Mouse (Mus musculus): ENCODE results near the gene Slc30a1. TPM values are rescaled to one million over a fixed set of nuclear protein-coding genes. Genes with fewer than 3 reads are reported as not detected.

Gene Slc30a1
- polyA plus RNA-seq, 1 experiment from 2014 or later = 3.1 TPM

DNA sequence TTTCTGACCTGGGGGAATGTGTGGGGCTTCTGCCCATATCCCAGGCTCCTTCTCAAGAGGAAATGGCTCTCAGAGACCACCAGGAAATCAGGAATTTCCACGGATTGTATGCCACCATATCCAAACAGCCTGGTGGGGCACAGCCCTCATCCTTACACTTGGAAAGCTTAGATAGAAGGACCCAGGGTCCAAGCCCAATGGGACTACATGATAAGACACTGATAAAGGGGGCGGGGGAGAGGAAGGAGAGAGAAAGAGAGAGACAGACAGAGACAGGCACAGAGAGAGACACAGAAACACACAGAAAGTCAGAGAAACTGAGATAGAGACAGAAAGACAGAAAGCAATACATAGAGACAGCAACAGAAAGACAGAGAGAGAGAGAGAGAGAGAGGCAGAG is 24.9 kb upstream of the Slc30a1 start:
- 28% methylated on average over 2 of the region's 2 CpGs for WGBS
- Histone ChIP-seq H3K4me2 (ENCODE audit: low read length) (no peak overlapping the region), H3K4me3 (ENCODE audit: control insufficient read depth in 1 of 2, insufficient read depth in 1 of 2, low read depth in 1 of 2, low read length in 2 of 2) (no peak overlapping the region), H3K36me3 (ENCODE audit: control insufficient read depth, insufficient read depth, low read length) (no peaks in the 10 kb centered on the region), H3K9ac (ENCODE audit: low read length) (no peak overlapping the region), H3K9me3 (ENCODE audit: control insufficient read depth, low read length) (no peaks in the 10 kb centered on the region), H3K27me3 (ENCODE audit: control insufficient read depth, insufficient read depth, low read length) (no peaks in the 10 kb centered on the region), H3K27ac (replicated peaks in 1 of 2; ENCODE audit: control insufficient read depth in 1 of 2, insufficient read depth in 1 of 2, low read depth in 2 of 2, low read length in 2 of 2) (no peak overlapping the region), H3K4me1 (ENCODE audit: control insufficient read depth in 2 of 2, insufficient read depth in 2 of 2, low read length in 2 of 2) (peaks cover 26 to 37% of the 10 kb centered on the region in 2 experiments)
- no peak for ATAC-seq (ENCODE audit: insufficient number of reproducible peaks, insufficient read depth, low FRiP score, low read depth)

DNA sequence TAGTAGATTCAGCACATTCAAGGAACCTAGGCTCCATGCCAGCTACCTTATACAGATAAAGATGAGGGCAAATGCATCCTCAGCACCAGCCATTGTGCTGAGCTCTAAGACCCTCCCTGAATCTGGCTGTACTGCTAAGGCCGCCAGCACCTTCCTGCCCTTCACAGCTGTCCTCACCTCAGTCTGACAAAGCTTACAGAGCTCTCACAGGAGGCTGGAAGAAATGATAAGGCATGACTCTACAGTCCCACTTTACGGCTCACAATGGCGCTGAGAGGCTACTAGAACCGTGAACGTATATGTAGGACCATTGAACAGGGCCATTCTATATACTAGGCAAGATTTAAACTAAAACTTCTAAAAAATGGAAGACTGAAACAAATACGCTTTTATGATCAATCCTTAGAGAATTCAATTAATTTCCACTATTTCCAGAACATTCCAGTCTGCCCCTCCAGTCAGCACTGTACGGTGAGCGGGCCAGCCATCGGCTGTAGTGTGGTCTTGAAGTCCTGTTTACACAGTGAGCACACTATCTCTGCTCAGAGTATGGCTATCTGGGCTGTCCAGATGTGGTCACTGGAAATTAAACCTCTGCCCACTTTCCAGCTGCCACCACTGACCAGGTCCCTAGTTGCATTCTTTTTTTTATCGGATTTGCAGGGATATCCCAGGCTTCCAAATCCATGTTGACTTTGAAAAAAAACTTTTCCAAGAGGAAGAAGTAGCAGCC is 23.9 kb upstream of the Slc30a1 start:
- peaks cover 25 to 37% of the 10 kb centered on the region in 2 experiments for H3K4me1 ChIP-seq (ENCODE audit: control insufficient read depth in 2 of 2, insufficient read depth in 2 of 2, low read length in 2 of 2)
- no peaks in the 10 kb centered on the region for H3K36me3 ChIP-seq (ENCODE audit: control insufficient read depth, insufficient read depth, low read length)
- H3K27ac ChIP-seq (replicated peaks in 1 of 2; ENCODE audit: control insufficient read depth in 1 of 2, insufficient read depth in 1 of 2, low read depth in 2 of 2, low read length in 2 of 2) = no peak overlapping the region
- H3K9ac ChIP-seq (ENCODE audit: low read length) = no peak overlapping the region
- no peak overlapping the region for H3K4me3 ChIP-seq (ENCODE audit: control insufficient read depth in 1 of 2, insufficient read depth in 1 of 2, low read depth in 1 of 2, low read length in 2 of 2)
- H3K9me3 ChIP-seq (ENCODE audit: control insufficient read depth, low read length) = no peaks in the 10 kb centered on the region
- no peaks in the 10 kb centered on the region for H3K27me3 ChIP-seq (ENCODE audit: control insufficient read depth, insufficient read depth, low read length)
- no peak for ATAC-seq (ENCODE audit: insufficient number of reproducible peaks, insufficient read depth, low FRiP score, low read depth)
- H3K4me2 ChIP-seq (ENCODE audit: low read length) = no peak overlapping the region
- WGBS = 50% methylated on average over 10 of the region's 10 CpGs

DNA sequence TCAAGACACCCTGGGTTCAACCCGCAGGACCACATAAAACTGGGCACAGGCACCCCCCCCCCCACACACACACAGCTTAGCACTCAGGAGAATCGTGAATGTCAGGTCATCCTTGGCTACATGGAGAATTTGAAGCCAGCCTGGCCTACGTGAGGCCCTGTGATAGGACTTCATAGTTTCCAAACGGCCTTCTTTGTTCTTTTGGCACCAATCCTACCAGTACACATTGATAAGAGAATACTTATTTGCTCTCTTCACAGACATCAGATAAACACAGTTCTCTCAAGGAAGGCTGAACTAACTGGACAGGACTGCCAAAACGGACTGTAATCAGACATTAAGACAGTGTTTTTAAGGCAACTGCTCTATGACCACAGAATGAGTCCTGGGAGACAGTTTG is 22.9 kb upstream of the Slc30a1 start:
- Histone ChIP-seq H3K9me3 (ENCODE audit: control insufficient read depth, low read length) (no peaks in the 10 kb centered on the region), H3K4me1 (ENCODE audit: control insufficient read depth in 2 of 2, insufficient read depth in 2 of 2, low read length in 2 of 2) (peaks cover 17 to 29% of the 10 kb centered on the region in 2 experiments), H3K4me3 (ENCODE audit: control insufficient read depth in 1 of 2, insufficient read depth in 1 of 2, low read depth in 1 of 2, low read length in 2 of 2) (no peak overlapping the region), H3K4me2 (ENCODE audit: low read length) (no peak overlapping the region), H3K9ac (ENCODE audit: low read length) (no peak overlapping the region), H3K36me3 (ENCODE audit: control insufficient read depth, insufficient read depth, low read length) (no peaks in the 10 kb centered on the region), H3K27me3 (ENCODE audit: control insufficient read depth, insufficient read depth, low read length) (no peaks in the 10 kb centered on the region), H3K27ac (replicated peaks in 1 of 2; ENCODE audit: control insufficient read depth in 1 of 2, insufficient read depth in 1 of 2, low read depth in 2 of 2, low read length in 2 of 2) (no peak overlapping the region)
- no peak for ATAC-seq (ENCODE audit: insufficient number of reproducible peaks, insufficient read depth, low FRiP score, low read depth)
- 46% methylated on average over 5 of the region's 5 CpGs for WGBS

DNA sequence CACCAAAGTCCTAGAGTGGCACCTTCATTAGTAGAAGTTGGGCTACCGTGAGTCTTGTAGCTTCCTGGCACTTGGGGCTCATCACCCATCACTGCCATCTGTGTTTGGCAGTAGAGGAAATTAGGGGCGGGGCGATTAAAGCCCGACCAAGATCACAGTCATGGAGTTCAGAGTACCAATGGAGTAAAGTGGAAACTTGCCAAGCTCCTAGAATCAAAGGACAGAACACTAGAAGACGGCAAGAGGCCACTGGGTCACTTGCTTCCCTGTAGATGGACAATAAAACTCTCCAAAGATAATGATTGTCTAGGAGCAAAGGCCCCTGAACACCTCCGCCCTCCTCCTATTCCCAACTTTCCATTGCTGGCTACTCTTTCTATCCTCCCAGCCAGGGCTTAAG is 14.7 kb upstream of the Slc30a1 start:
- H3K27ac ChIP-seq (replicated peaks in 1 of 2; ENCODE audit: control insufficient read depth in 1 of 2, insufficient read depth in 1 of 2, low read depth in 2 of 2, low read length in 2 of 2) = no peak overlapping the region
- 76% methylated on average over 6 of the region's 6 CpGs for WGBS
- H3K4me1 ChIP-seq (ENCODE audit: control insufficient read depth in 2 of 2, insufficient read depth in 2 of 2, low read length in 2 of 2) = peaks cover 0 to 5% of the 10 kb centered on the region in 2 experiments; a peak in 2 of 4 replicates
- H3K9ac ChIP-seq (ENCODE audit: low read length) = no peak overlapping the region
- no peak overlapping the region for H3K4me2 ChIP-seq (ENCODE audit: low read length)
- H3K27me3 ChIP-seq (ENCODE audit: control insufficient read depth, insufficient read depth, low read length) = no peaks in the 10 kb centered on the region
- ATAC-seq (ENCODE audit: insufficient number of reproducible peaks, insufficient read depth, low FRiP score, low read depth) = no peak
- H3K36me3 ChIP-seq (ENCODE audit: control insufficient read depth, insufficient read depth, low read length) = no peaks in the 10 kb centered on the region
- H3K4me3 ChIP-seq (ENCODE audit: control insufficient read depth in 1 of 2, insufficient read depth in 1 of 2, low read depth in 1 of 2, low read length in 2 of 2) = no peak overlapping the region
- H3K9me3 ChIP-seq (ENCODE audit: control insufficient read depth, low read length) = no peaks in the 10 kb centered on the region

DNA sequence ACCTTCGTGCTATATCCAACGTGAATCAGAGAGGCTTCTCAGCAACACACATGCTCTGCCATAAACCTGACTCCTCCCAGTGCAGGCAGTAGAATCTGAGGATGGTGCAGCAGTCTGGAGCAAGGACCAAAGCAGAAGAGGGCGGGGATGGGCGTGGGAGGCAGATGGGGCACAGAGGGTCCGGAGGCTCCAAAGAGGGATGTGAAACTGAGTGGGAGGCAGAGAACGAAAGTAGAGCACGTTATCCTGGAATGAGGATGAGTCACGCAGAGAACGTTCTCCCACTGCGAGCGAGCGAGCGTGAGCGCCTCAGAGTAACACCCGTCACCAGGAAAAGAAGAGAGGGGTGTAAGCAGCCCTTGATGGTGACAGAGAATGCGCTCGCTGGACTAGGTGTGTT is 12.2 kb upstream of the Slc30a1 start:
- Histone ChIP-seq H3K4me3 (ENCODE audit: control insufficient read depth in 1 of 2, insufficient read depth in 1 of 2, low read depth in 1 of 2, low read length in 2 of 2) (no peak overlapping the region), H3K4me2 (ENCODE audit: low read length) (peak overlapping the region; percentile 31), H3K9ac (ENCODE audit: low read length) (no peak overlapping the region), H3K36me3 (ENCODE audit: control insufficient read depth, insufficient read depth, low read length) (no peaks in the 10 kb centered on the region), H3K27me3 (ENCODE audit: control insufficient read depth, insufficient read depth, low read length) (no peaks in the 10 kb centered on the region), H3K27ac (replicated peaks in 1 of 2; ENCODE audit: control insufficient read depth in 1 of 2, insufficient read depth in 1 of 2, low read depth in 2 of 2, low read length in 2 of 2) (no peak overlapping the region), H3K9me3 (ENCODE audit: control insufficient read depth, low read length) (no peaks in the 10 kb centered on the region), H3K4me1 (ENCODE audit: control insufficient read depth in 2 of 2, insufficient read depth in 2 of 2, low read length in 2 of 2) (peaks cover 10 to 12% of the 10 kb centered on the region in 2 experiments)
- 56% methylated on average over 17 of the region's 17 CpGs for WGBS
- ATAC-seq (ENCODE audit: insufficient number of reproducible peaks, insufficient read depth, low FRiP score, low read depth) = no peak

DNA sequence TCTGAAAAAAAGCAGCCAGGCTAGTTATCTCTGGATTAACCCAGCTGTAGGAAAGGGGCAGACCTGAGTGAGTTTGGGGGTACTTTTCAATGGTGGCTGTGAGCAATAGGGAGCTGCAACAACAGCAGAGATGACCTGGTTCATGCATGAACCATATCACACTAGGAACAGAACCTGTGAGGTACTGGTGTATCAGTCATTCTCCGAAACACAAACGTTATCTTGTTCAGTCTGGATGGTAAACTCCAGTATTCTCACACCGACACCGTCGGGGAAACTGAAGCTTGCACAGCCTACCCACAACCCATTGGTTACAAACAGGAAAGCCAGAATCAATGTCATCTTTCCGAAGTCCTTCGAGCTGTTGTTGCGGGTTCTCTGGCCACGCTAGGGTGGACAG is 11.7 kb upstream of the Slc30a1 start:
- Histone ChIP-seq H3K27me3 (ENCODE audit: control insufficient read depth, insufficient read depth, low read length) (no peaks in the 10 kb centered on the region), H3K9me3 (ENCODE audit: control insufficient read depth, low read length) (no peaks in the 10 kb centered on the region), H3K9ac (ENCODE audit: low read length) (no peak overlapping the region), H3K4me2 (ENCODE audit: low read length) (peak overlapping the region; percentile 31), H3K4me1 (ENCODE audit: control insufficient read depth in 2 of 2, insufficient read depth in 2 of 2, low read length in 2 of 2) (peaks cover 10 to 12% of the 10 kb centered on the region in 2 experiments), H3K27ac (replicated peaks in 1 of 2; ENCODE audit: control insufficient read depth in 1 of 2, insufficient read depth in 1 of 2, low read depth in 2 of 2, low read length in 2 of 2) (no peak overlapping the region), H3K4me3 (ENCODE audit: control insufficient read depth in 1 of 2, insufficient read depth in 1 of 2, low read depth in 1 of 2, low read length in 2 of 2) (no peak overlapping the region), H3K36me3 (ENCODE audit: control insufficient read depth, insufficient read depth, low read length) (no peaks in the 10 kb centered on the region)
- WGBS = 82% methylated on average over 9 of the region's 9 CpGs
- ATAC-seq (ENCODE audit: insufficient number of reproducible peaks, insufficient read depth, low FRiP score, low read depth) = no peak

DNA sequence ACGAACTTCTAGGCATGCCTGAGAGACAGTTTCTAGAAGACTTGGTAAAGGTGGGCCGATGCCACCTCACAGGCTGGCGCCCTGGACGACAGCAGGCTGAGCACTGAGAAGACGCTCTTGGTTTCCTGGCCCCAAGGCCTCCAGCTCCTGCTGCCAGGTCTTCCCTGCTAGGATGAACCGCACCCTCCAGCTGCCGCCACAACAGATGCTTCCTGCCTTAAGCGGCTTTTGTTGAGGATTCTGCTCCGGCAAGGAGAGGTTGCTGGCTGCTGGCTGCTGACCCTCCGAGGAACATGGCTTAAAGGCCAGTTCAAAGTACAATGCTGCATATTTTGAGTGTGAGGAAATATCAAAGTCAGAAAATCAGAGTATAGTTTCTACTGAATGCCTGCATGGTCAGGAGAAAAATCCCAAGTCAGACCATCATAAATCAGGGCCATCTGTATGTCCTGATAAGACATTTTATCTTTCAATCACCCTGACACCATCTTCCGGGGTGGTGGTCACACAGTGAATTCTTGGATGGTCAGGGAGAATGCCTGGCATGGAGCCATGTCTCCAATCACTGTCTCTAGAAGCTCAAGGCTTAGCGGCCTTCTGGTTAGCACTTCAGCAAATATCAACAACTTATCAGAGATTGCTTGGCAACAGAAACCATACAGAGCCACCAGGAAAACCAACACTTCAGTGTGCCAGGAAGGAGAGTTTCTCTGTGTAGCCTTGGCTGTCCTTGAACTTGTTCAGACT is 9.6 kb upstream of the Slc30a1 start:
- 45% methylated on average over 12 of the region's 12 CpGs for WGBS
- H3K27ac ChIP-seq (replicated peaks in 1 of 2; ENCODE audit: control insufficient read depth in 1 of 2, insufficient read depth in 1 of 2, low read depth in 2 of 2, low read length in 2 of 2) = peak overlapping the region in 1 of 2 experiments; percentile 32; a peak in 1 of 4 replicates
- H3K4me1 ChIP-seq (ENCODE audit: control insufficient read depth in 2 of 2, insufficient read depth in 2 of 2, low read length in 2 of 2) = peaks cover 10 to 12% of the 10 kb centered on the region in 2 experiments
- no peak overlapping the region for H3K9ac ChIP-seq (ENCODE audit: low read length)
- no peaks in the 10 kb centered on the region for H3K9me3 ChIP-seq (ENCODE audit: control insufficient read depth, low read length)
- no peak overlapping the region for H3K4me2 ChIP-seq (ENCODE audit: low read length)
- no peak for ATAC-seq (ENCODE audit: insufficient number of reproducible peaks, insufficient read depth, low FRiP score, low read depth)
- H3K36me3 ChIP-seq (ENCODE audit: control insufficient read depth, insufficient read depth, low read length) = no peaks in the 10 kb centered on the region
- no peaks in the 10 kb centered on the region for H3K27me3 ChIP-seq (ENCODE audit: control insufficient read depth, insufficient read depth, low read length)
- H3K4me3 ChIP-seq (ENCODE audit: control insufficient read depth in 1 of 2, insufficient read depth in 1 of 2, low read depth in 1 of 2, low read length in 2 of 2) = no peak overlapping the region
